ENCODE assay signal across 23 mouse cellular contexts in the genomic region with DNA sequence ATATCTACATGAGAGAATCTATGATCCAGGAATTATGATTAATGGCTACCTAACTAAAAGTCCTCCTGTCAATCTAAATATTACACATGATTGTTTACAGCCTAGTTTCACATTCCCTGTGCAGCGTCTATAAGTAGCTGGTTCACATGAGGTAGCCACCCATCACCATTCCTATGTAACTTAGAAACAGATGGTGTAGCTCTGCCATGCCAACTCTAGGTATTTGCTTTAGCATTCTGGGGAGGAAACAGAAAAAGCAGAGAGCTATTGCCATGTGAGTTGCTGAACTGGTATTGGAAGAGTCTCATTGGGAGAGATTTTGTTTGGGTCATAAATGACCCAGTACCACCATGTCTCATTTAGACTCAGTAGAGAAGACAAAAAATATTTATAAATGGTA. TPM values are rescaled to one million over a fixed set of nuclear protein-coding genes. Genes with fewer than 3 reads are reported as not detected.
A peak's percentile ranks its signal among the peaks of the same experiment; 100 is the strongest.
DNase-seq lines count a peak whose midpoint lies in the region; ATAC-seq lines count a peak whose summit lies in the region.
"Had no signal": no experiment of that assay in that cellular context is flagged by ENCODE, and none has a peak within 500 bp of the region (broad histone marks: within the 10 kb centered on the region; RNA-seq: fewer than 3 reads in every experiment).

No protein-coding gene starts in this region.

- no peak overlapping the region for H3K4me3 ChIP-seq in forebrain, embryonic 14.5 days (ENCODE audit: low read depth, low read length)
- no peak overlapping the region for H3K4me3 ChIP-seq in forebrain, embryonic 11.5 days (ENCODE audit: low read depth, low read length)
- no peak overlapping the region for H3K4me3 ChIP-seq in hindbrain, embryonic 14.5 days (replicated peaks; ENCODE audit: low read length)
- no peak overlapping the region for H3K4me3 ChIP-seq in hindbrain, embryonic 12.5 days
- H3K4me3 ChIP-seq: embryonic facial prominence, embryonic 12.5 days; embryonic facial prominence, embryonic 15.5 days; forebrain, embryonic 12.5 days; gastrocnemius, adult 2 months; hindbrain, embryonic 10.5 days; hindbrain, embryonic 15.5 days had no signal

- peak; percentile 56 for DNase-seq in forebrain, embryonic 14.5 days (ENCODE audit: low spot score)
- no peak for DNase-seq in forebrain, embryonic 11.5 days (ENCODE audit: low spot score)
- DNase-seq in hindbrain, embryonic 14.5 days (ENCODE audit: low spot score) = no peak
- DNase-seq in right cerebral cortex, adult 18-20 months = peak; percentile 49
- DNase-seq in right cerebral cortex, postnatal 14 days = no peak
- DNase-seq in urinary bladder, postnatal 14 days (ENCODE audit: low spot score) = no peak
- DNase-seq: adrenal gland, adult 8-10 months; adrenal gland, postnatal 25 days; cerebellum, adult 11 months; cerebellum, adult 9-11 months; gastrocnemius, adult 2 months; gastrocnemius, postnatal 14 days; heart, adult 11 months had no signal

- H3K27me3 ChIP-seq in forebrain, embryonic 14.5 days (replicated peaks; ENCODE audit: control insufficient read depth, insufficient read depth, low read length) = no peaks in the 10 kb centered on the region
- H3K27me3 ChIP-seq in forebrain, embryonic 11.5 days (ENCODE audit: control insufficient read depth, insufficient read depth, low read length) = no peaks in the 10 kb centered on the region
- no peaks in the 10 kb centered on the region for H3K27me3 ChIP-seq in hindbrain, embryonic 14.5 days (ENCODE audit: control insufficient read depth, insufficient read depth, low read length)
- H3K27me3 ChIP-seq in hindbrain, embryonic 12.5 days = peaks cover 3% of the 10 kb centered on the region
- H3K27me3 ChIP-seq: forebrain, embryonic 12.5 days; hindbrain, embryonic 15.5 days had no signal

- no peak overlapping the region for H3K27ac ChIP-seq in forebrain, embryonic 14.5 days (ENCODE audit: low read depth, low read length)
- H3K27ac ChIP-seq in forebrain, embryonic 11.5 days (ENCODE audit: low read depth, low read length) = no peak overlapping the region
- no peak overlapping the region for H3K27ac ChIP-seq in hindbrain, embryonic 14.5 days
- no peak overlapping the region for H3K27ac ChIP-seq in hindbrain, embryonic 12.5 days
- H3K27ac ChIP-seq: embryonic facial prominence, embryonic 12.5 days; embryonic facial prominence, embryonic 15.5 days; forebrain, embryonic 12.5 days; gastrocnemius, adult 2 months; hindbrain, embryonic 10.5 days; hindbrain, embryonic 15.5 days had no signal

- ATAC-seq in forebrain, embryonic 14.5 days = no peak
- no peak for ATAC-seq in forebrain, embryonic 11.5 days (replicated peaks; ENCODE audit: low FRiP score)
- no peak for ATAC-seq in hindbrain, embryonic 14.5 days (ENCODE audit: low FRiP score)
- ATAC-seq in hindbrain, embryonic 12.5 days (ENCODE audit: low FRiP score) = no peak
- ATAC-seq: activated CD4-positive, CD25-positive, alpha-beta regulatory T cell, adult 4 months; inflammation-experienced regulatory T-cells, adult 6 months; intestine, embryonic 16.5 days had no signal

- WGBS in forebrain, embryonic 14.5 days = 77% methylated on average over 1 of the region's 1 CpGs
- WGBS in forebrain, embryonic 11.5 days = 91% methylated on average over 1 of the region's 1 CpGs
- WGBS in hindbrain, embryonic 14.5 days = 85% methylated on average over 1 of the region's 1 CpGs
- WGBS in hindbrain, embryonic 12.5 days = 83% methylated on average over 1 of the region's 1 CpGs

- H3K4me1 ChIP-seq in forebrain, embryonic 14.5 days (ENCODE audit: control insufficient read depth, insufficient read depth, low read length) = peaks cover 9% of the 10 kb centered on the region; the same call in 1 of the 2 replicates
- peaks cover 4% of the 10 kb centered on the region; the same call in 1 of the 2 replicates for H3K4me1 ChIP-seq in forebrain, embryonic 11.5 days (replicated peaks; ENCODE audit: control insufficient read depth, insufficient read depth, low read length)
- peaks cover 28% of the 10 kb centered on the region for H3K4me1 ChIP-seq in hindbrain, embryonic 14.5 days (replicated peaks; ENCODE audit: control insufficient read depth, insufficient read depth, low read length)
- H3K4me1 ChIP-seq in hindbrain, embryonic 12.5 days = 0 out of 2 replicates have a peak, but pooled peaks cover 8% of the 10 kb centered on the region
- H3K4me1 ChIP-seq: embryonic facial prominence, embryonic 12.5 days had no signal

- no peaks in the 10 kb centered on the region for H3K36me3 ChIP-seq in forebrain, embryonic 14.5 days (ENCODE audit: control insufficient read depth, insufficient read depth, low read length)
- no peaks in the 10 kb centered on the region for H3K36me3 ChIP-seq in forebrain, embryonic 11.5 days (ENCODE audit: control insufficient read depth, insufficient read depth, low read length)
- H3K36me3 ChIP-seq in hindbrain, embryonic 14.5 days (replicated peaks; ENCODE audit: control insufficient read depth, insufficient read depth) = no peaks in the 10 kb centered on the region
- H3K36me3 ChIP-seq in hindbrain, embryonic 12.5 days = no peaks in the 10 kb centered on the region
- H3K36me3 ChIP-seq: embryonic facial prominence, embryonic 12.5 days; embryonic facial prominence, embryonic 15.5 days; forebrain, embryonic 12.5 days; hindbrain, embryonic 10.5 days; hindbrain, embryonic 15.5 days had no signal

- no peaks in the 10 kb centered on the region for H3K9me3 ChIP-seq in forebrain, embryonic 14.5 days (replicated peaks; ENCODE audit: control insufficient read depth, low read length)
- no peaks in the 10 kb centered on the region for H3K9me3 ChIP-seq in forebrain, embryonic 11.5 days (ENCODE audit: control insufficient read depth, low read length)
- H3K9me3 ChIP-seq in hindbrain, embryonic 14.5 days (ENCODE audit: control insufficient read depth, low read length) = no peaks in the 10 kb centered on the region
- no peaks in the 10 kb centered on the region for H3K9me3 ChIP-seq in hindbrain, embryonic 12.5 days (replicated peaks)
- H3K9me3 ChIP-seq: embryonic facial prominence, embryonic 12.5 days; embryonic facial prominence, embryonic 15.5 days; forebrain, embryonic 12.5 days; hindbrain, embryonic 10.5 days; hindbrain, embryonic 15.5 days had no signal

- no peak overlapping the region for H3K4me2 ChIP-seq in forebrain, embryonic 14.5 days (ENCODE audit: low read length)
- H3K4me2 ChIP-seq in forebrain, embryonic 11.5 days (ENCODE audit: low read depth, low read length, severe bottlenecking) = no peak overlapping the region
- peak overlapping the region; percentile 10; the same call in 1 of the 2 replicates for H3K4me2 ChIP-seq in hindbrain, embryonic 14.5 days (replicated peaks)
- H3K4me2 ChIP-seq in hindbrain, embryonic 12.5 days (replicated peaks) = no peak overlapping the region
- H3K4me2 ChIP-seq: embryonic facial prominence, embryonic 12.5 days; embryonic facial prominence, embryonic 15.5 days; forebrain, embryonic 12.5 days; heart, embryonic 11.5 days had no signal

- H3K9ac ChIP-seq in forebrain, embryonic 14.5 days (ENCODE audit: low read length) = no peak overlapping the region
- H3K9ac ChIP-seq in forebrain, embryonic 11.5 days (ENCODE audit: low read length) = no peak overlapping the region
- no peak overlapping the region for H3K9ac ChIP-seq in hindbrain, embryonic 14.5 days
- no peak overlapping the region for H3K9ac ChIP-seq in hindbrain, embryonic 12.5 days
- H3K9ac ChIP-seq: embryonic facial prominence, embryonic 12.5 days; embryonic facial prominence, embryonic 15.5 days; forebrain, embryonic 12.5 days; hindbrain, embryonic 15.5 days had no signal

RNA-seq across cellular contexts. Expression of a gene that starts 4.4 kb away (rescaled TPM):
- 36.0 TPM in 2 replicates for polyA plus RNA-seq in forebrain, embryonic 14.5 days (2014; fragmentation: Nextera tagmentation; extraction: Ambion mirVana)
- polyA plus RNA-seq in forebrain, embryonic 11.5 days (2014; fragmentation: Nextera tagmentation; extraction: Ambion mirVana) = 12.1 TPM in 2 replicates
- polyA plus RNA-seq in hindbrain, embryonic 14.5 days (2014; fragmentation: Nextera tagmentation; extraction: Ambion mirVana) = 63.2 and 63.4 TPM in 2 replicates
- polyA plus RNA-seq in hindbrain, embryonic 12.5 days (2016; fragmentation: Nextera tagmentation; extraction: Ambion mirVana) = 21.0 and 21.8 TPM in 2 replicates

Comparison
In these comparisons a context has a peak if more than half of its experiments do, and no peak if none do; other contexts are left out.
1. DNase-seq: peak in forebrain, embryonic 14.5 days (single experiment) and right cerebral cortex, adult 18-20 months (single experiment); none in forebrain, embryonic 11.5 days (single experiment), hindbrain, embryonic 14.5 days (single experiment), right cerebral cortex, postnatal 14 days (single experiment) and urinary bladder, postnatal 14 days (single experiment).